Mouse (Mus musculus) thymus, adult 2 months (tissue): ENCODE measurements around the gene Irgm2.
"Not testable (repeated sequence)": the region's sequence is repeated elsewhere in the genome, so short reads cannot be mapped to it uniquely, and the experiment has no call there.

Experiments used
- CTCF ChIP-seq: fragments of 200-500 bp; IDR thresholded peaks from 2 replicates; pipeline ENCODE4 v1.5.1; 2012; ENCODE audit warnings: mild to moderate bottlenecking, control low read depth, low read length, moderate library complexity, borderline replicate concordance; ENCODE audit not compliant: control insufficient read depth, poor library complexity, insufficient read depth; ENCODE audit errors: extremely low read depth
- POLR2A ChIP-seq: fragments of 200-500 bp; IDR thresholded peaks from 2 replicates; pipeline ENCODE4 v1.6.1; 2012; ENCODE audit warnings: mild to moderate bottlenecking, low read length, control low read depth, moderate library complexity; ENCODE audit not compliant: control insufficient read depth, poor library complexity, insufficient read depth; ENCODE audit errors: extremely low read depth

DNA sequence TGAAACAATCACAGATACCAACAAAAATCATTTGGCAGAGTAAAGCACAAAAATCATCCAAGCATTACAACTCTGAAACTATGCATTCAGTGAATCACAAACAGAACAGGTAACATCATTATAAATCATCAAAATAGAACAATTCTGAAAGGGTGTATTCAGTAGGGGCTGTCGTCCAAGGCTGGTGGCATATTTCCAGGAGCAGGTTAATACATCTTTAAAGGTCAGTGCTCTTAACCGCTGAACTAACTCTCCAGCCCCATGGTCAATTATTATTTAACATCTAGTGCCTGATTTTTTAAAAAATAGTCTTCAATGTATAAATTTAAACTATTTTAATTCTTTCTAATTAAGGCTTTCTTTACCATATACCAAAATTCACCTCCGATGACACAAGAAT, 35.1 kb downstream of the Irgm2 start:
- not testable (repeated sequence) for TF ChIP-seq POLR2A, CTCF
